Mouse (Mus musculus) cerebellum, adult (tissue): ENCODE measurements at regions not wholly inside any gene's neighbourhood (a gene's known extent, or its start where the extent isn't known, plus 50 kb on each side); places are given as distances from the start of the nearest gene placed in this dataset.

ENCODE experiments used
- ATAC-seq: cut with Nextera tagmentation; 2 replicates; pipeline ENCODE4 v1.9.2; 2017; ENCODE audit warnings: mild to moderate bottlenecking, moderate library complexity, mixed read lengths; ENCODE audit not compliant: insufficient number of reproducible peaks, low FRiP score, low TSS enrichment

DNA sequence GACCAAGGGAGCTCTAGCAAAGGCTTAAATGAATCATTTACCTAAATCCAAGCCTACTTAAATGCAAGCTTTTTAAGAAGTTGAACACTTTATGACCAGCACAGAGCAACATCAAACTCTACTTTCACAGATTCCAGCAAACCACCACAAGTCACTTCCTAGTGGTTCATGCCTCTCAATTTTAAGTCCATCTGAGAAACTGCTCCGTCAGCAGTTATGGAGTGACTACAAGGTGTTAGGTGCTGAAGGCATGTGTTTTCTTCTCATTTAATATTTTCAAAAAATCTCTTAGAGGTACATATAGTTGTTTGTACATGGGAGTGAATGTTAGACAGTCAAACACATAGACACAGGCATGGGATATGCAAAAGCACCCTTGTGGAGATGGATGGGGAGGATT is 72.2 kb upstream of the Adamts16 start:
- ATAC-seq: no peak

DNA sequence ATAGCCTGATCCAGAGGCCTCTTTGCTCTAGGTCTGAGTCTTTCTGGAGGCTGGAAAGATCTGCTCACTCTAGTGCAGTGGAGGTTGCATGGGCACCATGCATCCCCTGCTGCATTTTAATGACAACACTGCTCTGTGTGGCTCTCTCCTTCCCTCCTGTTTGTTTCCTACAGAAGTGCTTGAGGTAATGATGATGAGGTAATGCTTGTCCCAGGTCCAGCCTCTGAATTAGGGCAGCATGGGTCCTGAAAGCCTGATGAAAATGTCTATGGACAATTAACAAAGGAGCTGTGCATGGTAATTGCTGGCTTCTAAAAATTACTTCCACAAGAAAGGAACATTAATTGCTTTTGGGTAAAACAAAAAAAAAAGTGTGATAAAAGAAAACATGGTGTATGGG is 69.3 kb upstream of the Adamts16 start:
- peak; percentile 41; the same call in 1 of the 2 replicates for ATAC-seq

DNA sequence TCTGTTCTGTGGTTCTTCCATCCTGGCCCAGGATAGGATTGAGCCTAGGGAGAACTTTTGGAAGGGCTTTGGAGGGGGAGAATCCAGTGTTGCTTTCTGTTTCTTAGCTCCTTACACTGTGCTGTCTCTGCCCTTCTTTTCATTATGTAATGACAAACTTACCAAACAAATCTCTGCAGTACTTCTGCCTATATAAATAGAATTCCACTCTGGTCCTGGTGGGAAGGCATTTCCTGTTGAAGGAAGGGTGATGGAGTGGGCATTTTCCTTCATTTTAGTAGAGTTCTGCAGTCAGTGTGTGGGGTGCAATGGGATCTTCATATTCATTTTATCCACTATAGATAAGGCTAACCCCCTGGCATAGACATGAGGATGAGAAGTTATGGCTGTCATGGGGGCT is 63.2 kb upstream of the Adamts16 start:
- ATAC-seq: no peak

DNA sequence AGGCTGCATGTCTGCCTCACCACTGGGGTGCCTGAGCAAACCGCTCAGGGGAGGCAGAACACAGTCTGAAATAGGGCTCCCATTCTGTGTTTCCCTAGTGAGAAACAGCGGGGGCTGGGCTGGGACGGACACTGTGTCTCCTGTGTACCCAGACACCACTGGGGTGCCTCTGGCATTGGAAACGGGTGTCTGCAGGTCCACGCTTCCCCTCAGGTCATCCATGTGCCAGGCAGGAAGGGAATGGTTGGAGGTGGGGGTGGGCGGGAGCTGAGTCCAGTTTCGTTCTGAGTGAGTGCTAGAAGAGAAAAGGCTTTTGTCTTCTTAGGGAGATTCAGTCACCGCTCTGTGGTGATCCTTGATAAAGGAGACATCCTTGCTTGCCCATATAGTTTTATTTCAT is 62.2 kb upstream of the Adamts16 start:
- ATAC-seq: no peak

DNA sequence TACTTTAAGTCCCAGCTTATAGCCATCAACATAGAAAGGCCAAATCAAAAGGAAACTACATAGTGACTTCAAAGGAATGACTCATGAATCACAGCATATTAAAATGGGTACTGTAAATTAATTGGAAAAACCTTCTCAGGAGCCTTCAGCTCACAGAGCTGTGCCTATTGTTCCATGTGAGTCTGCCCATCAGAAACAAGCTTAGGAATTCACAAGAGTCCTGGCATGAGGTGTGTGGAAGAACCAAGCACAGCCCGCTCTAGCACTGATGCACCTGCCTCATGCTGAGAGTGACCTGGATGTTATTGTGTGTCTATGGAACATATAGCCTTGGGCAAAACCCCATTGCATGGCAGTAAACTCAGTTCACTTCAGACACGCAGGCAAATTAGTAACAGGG is 61.5 kb upstream of the Adamts16 start:
- ATAC-seq: no peak

DNA sequence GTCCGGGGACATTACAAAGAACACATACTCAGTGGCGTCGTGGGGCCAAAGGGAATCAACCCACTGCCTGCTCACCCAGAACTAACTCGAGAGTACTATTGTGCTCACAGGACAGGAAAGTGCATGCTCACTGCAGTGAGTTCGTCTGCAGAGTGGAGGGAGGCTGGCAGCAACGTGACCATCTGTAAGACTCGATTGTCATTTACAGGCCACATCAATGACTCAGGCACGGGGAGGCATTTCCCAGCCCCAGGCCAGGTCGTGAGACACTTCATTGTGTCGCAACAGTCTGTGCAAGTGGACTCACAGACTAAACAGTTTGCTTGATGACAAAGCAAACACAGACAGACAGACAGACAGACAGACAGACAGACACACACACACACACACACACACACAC is 61.1 kb upstream of the Adamts16 start:
- no peak for ATAC-seq

DNA sequence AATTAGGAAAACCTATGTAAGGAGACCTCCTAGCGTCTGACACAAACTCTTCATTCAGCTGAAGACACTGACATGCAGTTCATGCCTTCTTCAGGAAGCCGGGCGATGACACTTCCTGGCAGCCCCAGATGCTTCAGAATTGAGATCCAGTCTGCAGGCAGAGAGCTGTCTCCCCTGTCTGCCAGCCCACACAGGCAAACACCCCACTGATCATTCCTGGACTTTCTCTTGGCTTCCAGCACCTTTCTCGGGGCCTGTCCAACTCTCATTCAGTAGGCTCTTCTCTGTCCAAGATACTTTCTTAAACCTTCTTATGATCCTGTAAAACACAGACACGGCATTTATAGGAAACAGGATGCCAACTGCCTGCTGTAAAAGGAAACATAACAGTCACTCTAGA is 50.0 kb upstream of the Adamts16 start:
- ATAC-seq: no peak
